Mouse (Mus musculus): ENCODE data around the gene Cyp4f18.

- TF ChIP-seq CHD2 (IDR thresholded peaks at IDR 0.05; ENCODE audit: low read depth, low read length) (no peak), ZC3H11A (IDR thresholded peaks at IDR 0.05; ENCODE audit: borderline replicate concordance, low read depth, low read length) (no peak)
Observed at GRCm38 (mm10) chr8:71981032-71981431, 28.4 kb downstream of the Cyp4f18 start.
